Mouse (Mus musculus): Measurements from ENCODE around the gene Dclk2. TPM values are rescaled to one million over a fixed set of nuclear protein-coding genes. Genes with fewer than 3 reads are reported as not detected.

The Dclk2 gene
- total and polyA plus RNA-seq, 2 experiments from 2014 or later = 1.3 to 9.2 TPM

- no peak overlapping the region for H3K4me2 ChIP-seq (ENCODE audit: low read depth, low read length)
- no peak for ATAC-seq (ENCODE audit: insufficient read depth, low read depth)
- H3K27ac ChIP-seq (ENCODE audit: low read depth) = no peak overlapping the region
- DNase-seq (ENCODE audit: low spot score) = no peak
- TF ChIP-seq CTCF (IDR thresholded peaks at IDR 0.05; ENCODE audit: low read depth) (peak; percentile 36; the same call in 1 of the 2 replicates), EP300 (IDR thresholded peaks at IDR 0.05; ENCODE audit: low read depth) (no peak)
- H3K4me1 ChIP-seq (ENCODE audit: control insufficient read depth, insufficient read depth) = no peaks in the 10 kb centered on the region
- WGBS = 66% methylated on average over 4 of the region's 4 CpGs
- H3K9ac ChIP-seq (replicated peaks; ENCODE audit: low read depth, low read length) = no peak overlapping the region
- H3K27me3 ChIP-seq (ENCODE audit: control insufficient read depth, insufficient read depth, low read length) = no peaks in the 10 kb centered on the region
- no peaks in the 10 kb centered on the region for H3K9me3 ChIP-seq (replicated peaks; ENCODE audit: control insufficient read depth, low read length)
- H3K4me3 ChIP-seq (ENCODE audit: low read depth, low read length) = no peak overlapping the region
- H3K36me3 ChIP-seq (replicated peaks; ENCODE audit: control insufficient read depth, insufficient read depth, low read length) = no peaks in the 10 kb centered on the region
Observed at GRCm38 (mm10) chr3:86779704-86780103, 140.9 kb downstream of the Dclk2 start.

GRCm38 (mm10) chr3:86775444-86775828 is 145.2 kb downstream of the Dclk2 start:
- Histone ChIP-seq H3K27ac (ENCODE audit: low read depth) (no peak overlapping the region), H3K27me3 (ENCODE audit: control insufficient read depth, insufficient read depth, low read length) (no peaks in the 10 kb centered on the region), H3K9me3 (replicated peaks; ENCODE audit: control insufficient read depth, low read length) (no peaks in the 10 kb centered on the region), H3K9ac (replicated peaks; ENCODE audit: low read depth, low read length) (no peak overlapping the region), H3K4me3 (ENCODE audit: low read depth, low read length) (no peak overlapping the region), H3K4me2 (ENCODE audit: low read depth, low read length) (no peak overlapping the region), H3K36me3 (replicated peaks; ENCODE audit: control insufficient read depth, insufficient read depth, low read length) (no peaks in the 10 kb centered on the region), H3K4me1 (ENCODE audit: control insufficient read depth, insufficient read depth) (no peaks in the 10 kb centered on the region)
- DNase-seq (ENCODE audit: low spot score) (no peak), ATAC-seq (ENCODE audit: insufficient read depth, low read depth) (no peak)
- TF ChIP-seq EP300 (IDR thresholded peaks at IDR 0.05; ENCODE audit: low read depth) (no peak), CTCF (IDR thresholded peaks at IDR 0.05; ENCODE audit: low read depth) (no peak)
- 84% methylated on average over 6 of the region's 6 CpGs for WGBS

GRCm38 (mm10) chr3:86774566-86775443 is 145.8 kb downstream of the Dclk2 start:
- ATAC-seq (ENCODE audit: insufficient read depth, low read depth) = peak; percentile 63; the same call in 1 of the 2 replicates
- WGBS = 49% methylated on average over 14 of the region's 14 CpGs
- Histone ChIP-seq H3K4me1 (ENCODE audit: control insufficient read depth, insufficient read depth) (no peaks in the 10 kb centered on the region), H3K27me3 (ENCODE audit: control insufficient read depth, insufficient read depth, low read length) (no peaks in the 10 kb centered on the region), H3K4me2 (ENCODE audit: low read depth, low read length) (peak overlapping the region; percentile 32), H3K27ac (ENCODE audit: low read depth) (peak overlapping the region; percentile 26; the same call in 1 of the 2 replicates), H3K36me3 (replicated peaks; ENCODE audit: control insufficient read depth, insufficient read depth, low read length) (no peaks in the 10 kb centered on the region), H3K9ac (replicated peaks; ENCODE audit: low read depth, low read length) (no peak overlapping the region), H3K4me3 (ENCODE audit: low read depth, low read length) (no peak overlapping the region), H3K9me3 (replicated peaks; ENCODE audit: control insufficient read depth, low read length) (no peaks in the 10 kb centered on the region)
- TF ChIP-seq CTCF (IDR thresholded peaks at IDR 0.05; ENCODE audit: low read depth) (no peak), EP300 (IDR thresholded peaks at IDR 0.05; ENCODE audit: low read depth) (no peak)
- no peak for DNase-seq (ENCODE audit: low spot score)

- TF ChIP-seq CTCF (IDR thresholded peaks at IDR 0.05; ENCODE audit: low read depth) (no peak), EP300 (IDR thresholded peaks at IDR 0.05; ENCODE audit: low read depth) (no peak)
- no peak for ATAC-seq (ENCODE audit: insufficient read depth, low read depth)
- H3K36me3 ChIP-seq (replicated peaks; ENCODE audit: control insufficient read depth, insufficient read depth, low read length) = no peaks in the 10 kb centered on the region
- no peak overlapping the region for H3K9ac ChIP-seq (replicated peaks; ENCODE audit: low read depth, low read length)
- no peaks in the 10 kb centered on the region for H3K4me1 ChIP-seq (ENCODE audit: control insufficient read depth, insufficient read depth)
- no peak overlapping the region for H3K4me2 ChIP-seq (ENCODE audit: low read depth, low read length)
- H3K4me3 ChIP-seq (ENCODE audit: low read depth, low read length) = no peak overlapping the region
- no peak for DNase-seq (ENCODE audit: low spot score)
- no peaks in the 10 kb centered on the region for H3K27me3 ChIP-seq (ENCODE audit: control insufficient read depth, insufficient read depth, low read length)
- no peak overlapping the region for H3K27ac ChIP-seq (ENCODE audit: low read depth)
- WGBS = 72% methylated on average over 6 of the region's 6 CpGs
- H3K9me3 ChIP-seq (replicated peaks; ENCODE audit: control insufficient read depth, low read length) = no peaks in the 10 kb centered on the region
Observed at GRCm38 (mm10) chr3:86768969-86769368, 151.7 kb downstream of the Dclk2 start.

- WGBS = 34% methylated on average over 8 of the region's 8 CpGs
- Histone ChIP-seq H3K27me3 (ENCODE audit: control insufficient read depth, insufficient read depth, low read length) (no peaks in the 10 kb centered on the region), H3K9ac (replicated peaks; ENCODE audit: low read depth, low read length) (no peak overlapping the region), H3K4me2 (ENCODE audit: low read depth, low read length) (no peak overlapping the region), H3K4me3 (ENCODE audit: low read depth, low read length) (no peak overlapping the region), H3K4me1 (ENCODE audit: control insufficient read depth, insufficient read depth) (no peaks in the 10 kb centered on the region), H3K36me3 (replicated peaks; ENCODE audit: control insufficient read depth, insufficient read depth, low read length) (no peaks in the 10 kb centered on the region), H3K9me3 (replicated peaks; ENCODE audit: control insufficient read depth, low read length) (no peaks in the 10 kb centered on the region), H3K27ac (ENCODE audit: low read depth) (no peak overlapping the region)
- DNase-seq (ENCODE audit: low spot score) (no peak), ATAC-seq (ENCODE audit: insufficient read depth, low read depth) (no peak)
- TF ChIP-seq CTCF (IDR thresholded peaks at IDR 0.05; ENCODE audit: low read depth) = no peak
- TF ChIP-seq EP300 (IDR thresholded peaks at IDR 0.05; ENCODE audit: low read depth) = no peak
Observed at GRCm38 (mm10) chr3:86768553-86768952, 152.1 kb downstream of the Dclk2 start.

Data from heart, postnatal 0 days (tissue).